Mouse (Mus musculus) heart, embryonic 14.5 days (tissue): ENCODE data around the gene Gjb4. TPM values are rescaled to one million over a fixed set of nuclear protein-coding genes. Genes with fewer than 3 reads are reported as not detected.

Experiments used
- ATAC-seq: fragments of 200-750 bp; cut with Nextera tagmentation; 2 replicates; pipeline ENCODE4 v1.8.0; 2017; ENCODE audit warnings: low read depth, moderate TSS enrichment; ENCODE audit not compliant: insufficient number of reproducible peaks, insufficient read depth, low FRiP score
- H3K27ac ChIP-seq, 2 experiments: fragments of 200-500 bp in 1 of 2; fragments of 300-500 bp in 1 of 2; sonication (generic) in 1 of 2; replicated peaks in 1 of 2; 2 replicates each; pipeline ENCODE4 v1.5.1; 2012 to 2014; ENCODE audit warnings: low read depth in 2 of 2, low read length in 2 of 2, control low read depth in 1 of 2, mild to moderate bottlenecking in 1 of 2, mixed read lengths in 1 of 2; ENCODE audit not compliant: control insufficient read depth in 1 of 2, insufficient read depth in 1 of 2
- H3K27me3 ChIP-seq: fragments of 300-500 bp; sonication (generic); 2 replicates; pipeline ENCODE4 v1.6.1; 2014; ENCODE audit warnings: mild to moderate bottlenecking, low read length, control low read depth; ENCODE audit not compliant: control insufficient read depth, insufficient read depth
- H3K36me3 ChIP-seq: fragments of 300-500 bp; sonication (generic); 2 replicates; pipeline ENCODE4 v1.6.1; 2014; ENCODE audit warnings: mild to moderate bottlenecking, control low read depth, low read length, mixed read lengths; ENCODE audit not compliant: control insufficient read depth, insufficient read depth
- H3K4me1 ChIP-seq, 2 experiments: fragments of 200-500 bp in 1 of 2; fragments of 300-500 bp in 1 of 2; sonication (generic) in 1 of 2; 2 replicates each; pipeline ENCODE4 v1.6.1; 2012 to 2014; ENCODE audit warnings: low read length in 2 of 2, control low read depth in 1 of 2, mixed read lengths in 1 of 2; ENCODE audit not compliant: control insufficient read depth in 2 of 2, insufficient read depth in 2 of 2
- H3K4me2 ChIP-seq: fragments of 300-500 bp; sonication (generic); 2 replicates; pipeline ENCODE4 v1.6.1; 2014; ENCODE audit warnings: mild to moderate bottlenecking, low read length
- H3K4me3 ChIP-seq, 2 experiments: fragments of 200-500 bp in 1 of 2; fragments of 300-500 bp in 1 of 2; sonication (generic) in 1 of 2; 2 replicates each; pipeline ENCODE4 v1.5.1; 2012 to 2014; ENCODE audit warnings: low read length in 2 of 2, mild to moderate bottlenecking in 2 of 2, control low read depth in 1 of 2, low read depth in 1 of 2, moderate library complexity in 1 of 2; ENCODE audit not compliant: control insufficient read depth in 1 of 2, insufficient read depth in 1 of 2
- H3K9ac ChIP-seq: fragments of 300-500 bp; sonication (generic); 2 replicates; pipeline ENCODE4 v1.6.1; 2014; ENCODE audit warnings: mild to moderate bottlenecking, low read length
- H3K9me3 ChIP-seq: fragments of 300-500 bp; sonication (generic); 2 replicates; pipeline ENCODE4 v1.6.1; 2016; ENCODE audit warnings: low read length, control low read depth; ENCODE audit not compliant: control insufficient read depth
- WGBS: fragments of 180-500 bp; shearing (Covaris S2); extraction: QIAGEN DNeasy Blood & Tissue Kit; methylation state at CpG from one replicate; pipeline ENCODE4 v1.1.7; 2014; 5-methylcytosine and 5-hydroxymethylcytosine counted together
- polyA plus RNA-seq: library from polyadenylated mRNA; unstranded; fragments of >200 nt; fragmentation: Nextera tagmentation; extraction: Ambion mirVana; gene quantifications from 2 replicates; pipeline ENCODE4 v1.2.1, GENCODE M21; 2014

Gjb4 gene
- not detected in 2 replicates for polyA plus RNA-seq

DNA sequence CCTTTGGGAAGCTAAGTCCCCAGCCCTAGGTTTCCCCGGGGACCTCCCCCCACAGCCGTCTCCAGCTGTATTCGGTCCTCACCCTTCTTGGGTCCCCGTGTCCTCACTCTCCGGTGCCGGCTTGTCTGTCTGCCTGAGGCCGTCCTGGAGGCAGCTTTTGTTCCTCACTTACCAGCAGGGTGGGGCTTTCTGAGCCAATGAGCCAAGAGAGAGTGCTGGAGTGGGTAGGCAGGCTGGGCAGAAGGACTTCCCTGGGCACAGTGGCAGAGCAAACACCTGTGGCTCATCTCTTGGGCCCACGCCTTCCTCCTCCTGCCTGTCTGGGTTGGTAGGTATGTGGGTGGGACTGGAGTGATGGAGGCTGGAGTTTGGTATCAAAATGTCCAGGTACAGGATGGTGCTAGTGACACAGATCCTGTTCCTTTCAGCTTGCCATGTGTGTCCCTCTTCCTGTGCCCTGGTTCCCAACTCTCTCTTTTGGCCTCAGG lies at the start of gene Gjb4:
Gjb4 (minus strand) TSS at position 131 of the 488 bp plus-strand sequence.
- no peak within 1 kb of the TSS for H3K9ac ChIP-seq
- no peak for ATAC-seq
- H3K4me1 ChIP-seq: peaks cover 16 to 23% of the 10 kb centered on the region in 2 experiments
- H3K27ac ChIP-seq: peak within 1 kb of the TSS in 1 of 2 experiments; percentile 57; a peak in 2 of 4 replicates
- 56% methylated on average over 8 of the region's 8 CpGs for WGBS
- H3K9me3 ChIP-seq: no peaks in the 10 kb centered on the region
- no peak within 1 kb of the TSS for H3K4me3 ChIP-seq
- no peaks in the 10 kb centered on the region for H3K36me3 ChIP-seq
- peak within 1 kb of the TSS; percentile 5; the same call in 1 of the 2 replicates for H3K4me2 ChIP-seq
- H3K27me3 ChIP-seq: 0 out of 2 replicates have a peak, but pooled peaks cover under 1% of the 10 kb centered on the region

DNA sequence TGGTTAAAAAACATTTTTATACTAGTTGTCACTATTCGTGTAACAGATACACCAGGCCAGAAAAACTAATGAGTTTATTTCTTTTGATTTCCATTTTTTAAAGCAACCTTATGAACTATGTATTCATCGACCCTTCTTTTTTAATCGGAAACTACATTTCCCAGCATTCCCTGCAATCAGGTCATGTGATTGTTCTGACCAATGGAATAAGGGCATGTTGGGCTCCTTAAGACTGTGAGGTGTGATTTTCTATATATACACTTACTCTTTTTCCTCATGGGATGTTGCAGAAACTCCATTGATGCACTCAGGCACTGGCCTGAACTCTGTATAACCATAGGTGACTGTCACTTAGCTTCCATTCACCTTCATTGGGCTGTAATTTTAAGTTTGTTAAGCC lies 48.7 kb upstream of the Gjb4 start:
- 59% methylated on average over 3 of the region's 3 CpGs for WGBS
- Histone ChIP-seq H3K27me3 (no peaks in the 10 kb centered on the region), H3K4me1 (no peaks in the 10 kb centered on the region), H3K27ac (no peak overlapping the region), H3K36me3 (no peaks in the 10 kb centered on the region), H3K9ac (no peak overlapping the region), H3K9me3 (no peaks in the 10 kb centered on the region), H3K4me2 (no peak overlapping the region), H3K4me3 (no peak overlapping the region)
- no peak for ATAC-seq

DNA sequence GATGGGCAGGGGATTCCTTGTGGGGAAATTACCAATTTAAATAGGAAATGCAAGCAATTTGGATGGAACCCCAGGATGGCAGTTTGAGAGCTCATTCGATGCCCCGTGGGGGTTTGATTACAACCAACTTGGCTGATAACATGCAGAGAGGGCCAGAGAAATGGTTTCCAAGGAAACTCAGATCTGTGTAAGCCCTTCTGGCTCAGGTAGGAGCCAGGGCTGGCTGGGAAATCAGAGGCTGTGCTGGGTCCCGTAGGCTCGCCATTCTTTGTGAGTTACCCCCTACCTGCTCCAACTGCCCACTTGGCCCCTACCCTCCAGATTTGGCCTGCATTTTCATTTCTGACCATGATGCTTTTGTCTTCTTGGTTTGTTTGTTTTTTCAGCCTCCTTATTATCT lies 48.3 kb upstream of the Gjb4 start:
- 78% methylated on average over 4 of the region's 4 CpGs for WGBS
- no peaks in the 10 kb centered on the region for H3K36me3 ChIP-seq
- no peak overlapping the region for H3K27ac ChIP-seq
- no peaks in the 10 kb centered on the region for H3K9me3 ChIP-seq
- no peaks in the 10 kb centered on the region for H3K4me1 ChIP-seq
- ATAC-seq: no peak
- H3K27me3 ChIP-seq: no peaks in the 10 kb centered on the region
- no peak overlapping the region for H3K4me2 ChIP-seq
- H3K9ac ChIP-seq: no peak overlapping the region
- H3K4me3 ChIP-seq: no peak overlapping the region

DNA sequence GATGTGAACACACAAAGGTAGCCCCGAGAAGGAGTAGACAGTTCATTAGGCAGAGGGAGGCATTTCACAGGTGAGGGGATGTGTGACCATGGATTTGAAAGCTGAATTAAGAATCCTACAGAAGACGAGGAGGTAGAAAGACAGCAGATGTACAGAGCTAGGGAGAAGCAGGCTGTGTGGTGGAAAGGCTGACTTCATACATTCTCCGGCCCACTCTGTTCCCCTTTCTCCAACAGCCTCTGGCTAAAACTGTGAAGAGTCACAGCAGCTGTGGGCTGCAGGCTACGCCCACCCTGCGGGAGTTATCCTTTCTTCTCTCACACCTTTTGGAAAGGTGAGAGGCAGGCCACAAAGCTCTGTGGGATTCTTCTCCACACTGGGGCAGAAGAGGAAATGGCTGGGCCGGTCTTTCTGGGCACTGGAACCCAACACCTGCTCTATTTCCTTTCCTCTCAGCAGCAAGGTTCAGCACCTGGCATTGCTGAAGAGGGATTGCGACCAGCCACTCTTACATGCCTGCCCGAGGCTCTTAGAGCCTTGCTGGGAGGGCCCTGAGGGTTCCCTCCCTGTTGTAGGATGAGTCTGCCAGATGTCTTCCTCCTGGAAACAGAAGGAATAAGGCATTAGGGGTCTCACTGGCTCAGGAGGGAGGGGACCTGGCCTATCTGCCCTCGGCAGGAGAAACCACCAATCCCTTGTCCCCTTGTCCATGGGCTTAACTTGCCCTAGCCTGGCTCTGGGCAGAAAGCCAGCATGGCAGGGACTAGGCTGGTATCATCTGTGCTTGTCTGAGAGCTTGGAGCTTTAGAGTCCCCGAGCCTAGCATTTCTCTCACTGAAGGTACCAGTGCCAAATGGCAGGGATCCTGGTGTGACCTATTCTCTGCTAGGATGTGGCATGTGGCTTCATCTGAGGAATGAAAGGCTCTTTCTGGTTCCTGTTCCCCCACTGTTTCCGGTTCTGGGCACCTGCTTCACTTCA lies 46.6 kb upstream of the Gjb4 start:
- Histone ChIP-seq H3K4me3 (no peak overlapping the region), H3K4me2 (no peak overlapping the region), H3K36me3 (no peaks in the 10 kb centered on the region), H3K27me3 (no peaks in the 10 kb centered on the region), H3K9me3 (no peaks in the 10 kb centered on the region), H3K27ac (no peak overlapping the region), H3K9ac (no peak overlapping the region), H3K4me1 (no peaks in the 10 kb centered on the region)
- no peak for ATAC-seq
- 34% methylated on average over 11 of the region's 11 CpGs for WGBS

DNA sequence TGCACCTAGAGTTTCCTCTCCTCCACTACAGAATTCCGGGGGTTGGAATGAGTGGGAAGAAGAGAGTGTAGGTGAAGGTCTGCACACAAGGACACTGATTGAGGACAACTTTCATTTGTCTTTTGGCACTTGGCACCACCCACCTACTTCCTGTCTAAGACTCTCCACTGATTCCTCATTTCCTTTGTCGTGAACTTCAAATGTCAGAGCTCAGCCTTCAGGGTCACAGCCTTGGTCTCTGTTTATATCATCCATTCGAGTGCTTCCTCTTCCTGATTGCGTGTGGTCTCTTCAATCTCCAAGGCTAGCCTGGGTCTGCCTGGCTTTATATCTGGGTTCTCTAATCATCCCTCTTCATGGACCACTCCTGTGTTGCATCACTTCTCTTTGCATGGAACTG lies 41.7 kb upstream of the Gjb4 start:
- 64% methylated on average over 4 of the region's 4 CpGs for WGBS
- no peaks in the 10 kb centered on the region for H3K27me3 ChIP-seq
- no peaks in the 10 kb centered on the region for H3K36me3 ChIP-seq
- no peak overlapping the region for H3K4me3 ChIP-seq
- H3K4me2 ChIP-seq: no peak overlapping the region
- no peak overlapping the region for H3K27ac ChIP-seq
- H3K9ac ChIP-seq: no peak overlapping the region
- no peak for ATAC-seq
- H3K9me3 ChIP-seq: no peaks in the 10 kb centered on the region
- H3K4me1 ChIP-seq: no peaks in the 10 kb centered on the region

DNA sequence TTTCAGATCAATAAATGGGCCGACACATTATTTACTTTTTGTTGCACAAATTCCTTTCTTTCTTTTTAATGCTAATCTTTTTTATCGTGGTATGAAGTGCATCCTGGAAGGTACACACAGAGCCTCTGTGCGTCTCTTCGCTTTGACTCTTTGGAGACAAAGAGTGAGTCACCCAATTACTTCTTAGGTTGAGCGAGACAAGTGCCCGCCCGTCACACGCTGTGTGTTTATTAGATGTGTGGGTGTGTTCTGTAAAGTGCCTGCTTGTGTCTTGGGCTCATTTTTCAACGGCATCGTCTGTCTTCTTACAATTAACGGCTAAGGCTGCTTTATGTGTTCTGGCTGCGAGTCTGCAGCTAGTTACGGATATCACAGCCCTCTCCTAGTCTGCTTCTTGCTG lies 35.8 kb upstream of the Gjb4 start:
- Histone ChIP-seq H3K4me1 (no peaks in the 10 kb centered on the region), H3K9ac (no peak overlapping the region), H3K4me2 (no peak overlapping the region), H3K27me3 (no peaks in the 10 kb centered on the region), H3K9me3 (no peaks in the 10 kb centered on the region), H3K36me3 (no peaks in the 10 kb centered on the region), H3K4me3 (no peak overlapping the region), H3K27ac (no peak overlapping the region)
- no peak for ATAC-seq
- 59% methylated on average over 13 of the region's 13 CpGs for WGBS

DNA sequence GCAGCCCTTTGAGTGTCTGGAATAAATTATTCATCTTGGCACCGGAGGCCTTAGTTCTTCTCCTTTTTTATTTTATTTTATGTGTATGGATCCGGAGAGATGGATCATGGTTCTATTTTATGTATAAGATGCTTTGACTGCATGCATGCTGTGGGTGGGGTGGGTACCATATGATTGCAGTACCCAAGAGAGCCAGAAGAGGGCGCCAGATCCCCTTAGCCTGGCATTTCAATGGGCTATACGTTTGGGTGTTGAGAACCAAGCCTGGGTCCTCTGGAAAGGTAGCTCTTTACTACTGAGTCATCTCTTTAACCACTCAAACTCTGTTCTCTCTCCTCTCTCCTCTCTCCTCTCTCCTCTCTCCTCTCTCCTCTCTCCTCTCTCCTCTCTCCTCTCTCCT lies 23.5 kb upstream of the Gjb4 start:
- Histone ChIP-seq H3K27ac (no peak overlapping the region), H3K27me3 (no peaks in the 10 kb centered on the region), H3K36me3 (no peaks in the 10 kb centered on the region), H3K9me3 (no peaks in the 10 kb centered on the region), H3K4me3 (no peak overlapping the region), H3K4me2 (no peak overlapping the region), H3K4me1 (peaks cover 11 to 18% of the 10 kb centered on the region in 2 experiments), H3K9ac (no peak overlapping the region)
- 33% methylated on average over 4 of the region's 4 CpGs for WGBS
- no peak for ATAC-seq
